Mouse (Mus musculus): Measurements from ENCODE around the gene Nhs. TPM values are rescaled to one million over a fixed set of nuclear protein-coding genes. Genes with fewer than 3 reads are reported as not detected.

Nhs gene
- 2.6 and 5.3 TPM in 2 replicates for polyA plus RNA-seq (2012; rRNA removed)

GRCm38 (mm10) chrX:162159637-162160611, at the start of gene Nhs:
Gene Nhs (minus strand): TSS chrX:162159730.
- TF ChIP-seq POLR2A (IDR thresholded peaks at IDR 0.05; ENCODE audit: borderline replicate concordance, extremely low read depth, insufficient read depth, insufficient read length, poor library complexity, severe bottlenecking), result no peak
- TF ChIP-seq CTCF (IDR thresholded peaks at IDR 0.05; ENCODE audit: borderline replicate concordance, extremely low read depth, insufficient read depth, insufficient read length), result peak; percentile 47; the same call in 1 of the 2 replicates
- peak; percentile 88 for DNase-seq (ENCODE audit: low read depth)

GRCm38 (mm10) chrX:162206350-162206884, 46.9 kb upstream of the Nhs start:
- peak; percentile 68 for DNase-seq (ENCODE audit: low read depth)
- TF ChIP-seq CTCF (IDR thresholded peaks at IDR 0.05; ENCODE audit: borderline replicate concordance, extremely low read depth, insufficient read depth, insufficient read length) (no peak), POLR2A (IDR thresholded peaks at IDR 0.05; ENCODE audit: borderline replicate concordance, extremely low read depth, insufficient read depth, insufficient read length, poor library complexity, severe bottlenecking) (no peak)

- TF ChIP-seq POLR2A (IDR thresholded peaks at IDR 0.05; ENCODE audit: borderline replicate concordance, extremely low read depth, insufficient read depth, insufficient read length, poor library complexity, severe bottlenecking) (no peak), CTCF (IDR thresholded peaks at IDR 0.05; ENCODE audit: borderline replicate concordance, extremely low read depth, insufficient read depth, insufficient read length) (no peak)
Measured at GRCm38 (mm10) chrX:162158743-162159636, 540 bp downstream of the Nhs start.

GRCm38 (mm10) chrX:162158142-162158541, 1.4 kb downstream of the Nhs start:
- TF ChIP-seq POLR2A (IDR thresholded peaks at IDR 0.05; ENCODE audit: borderline replicate concordance, extremely low read depth, insufficient read depth, insufficient read length, poor library complexity, severe bottlenecking), result no peak
- no peak for TF ChIP-seq CTCF (IDR thresholded peaks at IDR 0.05; ENCODE audit: borderline replicate concordance, extremely low read depth, insufficient read depth, insufficient read length)
- DNase-seq (ENCODE audit: low read depth), result peak; percentile 43

More at GRCm38 (mm10) chrX:162158743-162159636, 540 bp downstream of the Nhs start:
- DNase-seq (ENCODE audit: low read depth), result peak; percentile 76

GRCm38 (mm10) chrX:162137807-162138206, 21.7 kb downstream of the Nhs start:
- no peak for TF ChIP-seq POLR2A (IDR thresholded peaks at IDR 0.05; ENCODE audit: borderline replicate concordance, extremely low read depth, insufficient read depth, insufficient read length, poor library complexity, severe bottlenecking)
- TF ChIP-seq CTCF (IDR thresholded peaks at IDR 0.05; ENCODE audit: borderline replicate concordance, extremely low read depth, insufficient read depth, insufficient read length), result no peak
- no peak for DNase-seq (ENCODE audit: low read depth)

GRCm38 (mm10) chrX:162113257-162113656, 46.3 kb downstream of the Nhs start:
- TF ChIP-seq CTCF (IDR thresholded peaks at IDR 0.05; ENCODE audit: borderline replicate concordance, extremely low read depth, insufficient read depth, insufficient read length), result no peak
- TF ChIP-seq POLR2A (IDR thresholded peaks at IDR 0.05; ENCODE audit: borderline replicate concordance, extremely low read depth, insufficient read depth, insufficient read length, poor library complexity, severe bottlenecking), result no peak
- peak; percentile 23 for DNase-seq (ENCODE audit: low read depth)

GRCm38 (mm10) chrX:162102802-162103434, 56.6 kb downstream of the Nhs start:
- TF ChIP-seq POLR2A (IDR thresholded peaks at IDR 0.05; ENCODE audit: borderline replicate concordance, extremely low read depth, insufficient read depth, insufficient read length, poor library complexity, severe bottlenecking) (no peak), CTCF (IDR thresholded peaks at IDR 0.05; ENCODE audit: borderline replicate concordance, extremely low read depth, insufficient read depth, insufficient read length) (no peak)
- no peak for DNase-seq (ENCODE audit: low read depth)

GRCm38 (mm10) chrX:162098364-162098763, 61.2 kb downstream of the Nhs start:
- no peak for TF ChIP-seq POLR2A (IDR thresholded peaks at IDR 0.05; ENCODE audit: borderline replicate concordance, extremely low read depth, insufficient read depth, insufficient read length, poor library complexity, severe bottlenecking)
- peak; percentile 51 for DNase-seq (ENCODE audit: low read depth)

- TF ChIP-seq POLR2A (IDR thresholded peaks at IDR 0.05; ENCODE audit: borderline replicate concordance, extremely low read depth, insufficient read depth, insufficient read length, poor library complexity, severe bottlenecking) (no peak), CTCF (IDR thresholded peaks at IDR 0.05; ENCODE audit: borderline replicate concordance, extremely low read depth, insufficient read depth, insufficient read length) (no peak)
- DNase-seq (ENCODE audit: low read depth), result peak; percentile 95
Measured at GRCm38 (mm10) chrX:162087291-162087690, 72.2 kb downstream of the Nhs start.

- no peak for TF ChIP-seq CTCF (IDR thresholded peaks at IDR 0.05; ENCODE audit: borderline replicate concordance, extremely low read depth, insufficient read depth, insufficient read length)
- no peak for TF ChIP-seq POLR2A (IDR thresholded peaks at IDR 0.05; ENCODE audit: borderline replicate concordance, extremely low read depth, insufficient read depth, insufficient read length, poor library complexity, severe bottlenecking)
- peak; percentile 91 for DNase-seq (ENCODE audit: low read depth)
Measured at GRCm38 (mm10) chrX:162085897-162086200, 73.7 kb downstream of the Nhs start.
